Mouse (Mus musculus) regulatory T cell (primary cell): ENCODE results near the gene Gramd1b.

Source experiments
- in situ Hi-C: fragments of 300-600 bp; cut with MboI, MseI; formaldehyde crosslinking; loops from one replicate; pipeline ENCODE4 v1.15.1; 2025; ENCODE audit warnings: high pct_unique_total_duplicates

The Gramd1b gene

DNA sequence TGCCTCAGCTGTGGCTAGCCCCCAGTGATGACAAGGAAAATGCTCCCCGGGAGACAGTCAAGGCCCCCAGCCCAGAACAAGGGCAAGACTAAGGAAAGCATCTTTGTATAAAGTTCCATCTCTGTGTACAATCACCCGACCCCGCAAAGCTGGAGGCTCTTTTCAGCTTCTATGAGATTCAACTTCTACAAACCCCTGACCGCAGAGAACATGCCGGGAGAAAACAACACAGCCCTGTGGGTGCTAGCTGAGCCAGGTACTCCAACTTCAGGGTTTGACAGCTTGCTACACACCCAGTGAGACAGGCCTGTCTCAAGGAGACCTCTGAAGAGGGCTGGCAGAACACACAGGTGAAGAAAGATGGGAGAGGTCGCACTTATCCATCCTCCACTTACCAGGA, 155.7 kb downstream of the Gramd1b start:
- in situ Hi-C loops, result no loop called here

DNA sequence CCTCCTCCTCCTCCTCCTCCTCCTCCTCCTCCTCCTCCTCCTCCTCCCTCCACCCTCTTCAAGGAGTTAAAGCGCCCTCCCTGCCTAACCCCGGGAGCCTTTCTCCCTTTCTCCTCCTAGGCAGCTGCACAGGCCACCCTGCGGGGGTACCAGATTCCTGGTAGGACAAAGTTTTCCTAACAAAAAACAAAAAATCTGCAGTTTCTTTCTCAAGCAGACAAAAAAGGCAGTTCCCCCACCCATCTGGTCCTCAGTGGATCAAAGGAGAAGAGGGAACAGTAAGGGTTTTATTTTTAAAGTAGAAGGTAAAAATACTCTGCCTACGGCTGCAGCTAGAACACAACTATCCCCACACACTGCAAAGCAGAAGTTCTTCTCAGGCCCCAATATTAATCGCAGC, 156.2 kb downstream of the Gramd1b start:
- in situ Hi-C loops, result no loop called here

DNA sequence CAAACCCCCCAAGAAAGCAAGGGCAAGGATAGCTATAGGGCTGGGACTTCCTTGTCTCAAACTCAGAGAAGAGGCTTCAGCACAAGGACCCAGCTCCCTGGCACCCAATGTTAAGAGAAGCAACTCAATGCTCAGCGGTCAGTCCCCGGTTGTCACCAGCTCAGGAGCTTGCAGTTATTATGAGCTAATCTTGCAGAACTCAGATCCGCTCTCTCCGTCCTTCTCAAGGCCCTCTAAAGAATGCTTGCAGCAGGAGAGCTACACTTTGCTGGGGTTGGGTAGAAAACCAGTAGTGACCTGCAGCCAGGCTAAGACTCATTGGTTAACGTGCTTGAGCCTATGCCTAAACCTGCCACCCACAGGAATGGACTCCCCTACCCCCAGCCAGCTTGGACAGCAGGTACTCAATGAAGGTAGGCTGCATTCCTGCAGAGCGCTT, 156.6 kb downstream of the Gramd1b start:
- in situ Hi-C loops, result no loop called here

DNA sequence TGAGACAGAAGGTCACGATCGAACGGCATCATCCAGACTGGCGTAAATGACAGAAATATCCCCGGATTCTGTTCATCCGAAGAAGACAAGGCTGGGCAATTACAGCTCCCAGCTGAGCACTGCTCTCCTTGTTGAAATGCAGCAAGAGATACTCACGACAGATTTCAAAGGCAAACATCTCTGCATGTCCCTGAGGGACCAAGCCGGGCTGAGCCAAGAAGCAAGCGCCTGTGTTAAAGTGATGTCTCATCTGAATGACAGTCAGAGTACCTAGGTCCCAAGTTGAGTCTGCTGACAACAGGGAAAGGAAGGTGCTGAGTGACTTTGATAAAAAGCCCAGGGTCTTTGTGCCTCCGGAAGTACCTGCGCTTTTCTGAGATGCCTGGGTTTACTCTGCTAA, 157.1 kb downstream of the Gramd1b start:
- in situ Hi-C loops, result no loop called here

DNA sequence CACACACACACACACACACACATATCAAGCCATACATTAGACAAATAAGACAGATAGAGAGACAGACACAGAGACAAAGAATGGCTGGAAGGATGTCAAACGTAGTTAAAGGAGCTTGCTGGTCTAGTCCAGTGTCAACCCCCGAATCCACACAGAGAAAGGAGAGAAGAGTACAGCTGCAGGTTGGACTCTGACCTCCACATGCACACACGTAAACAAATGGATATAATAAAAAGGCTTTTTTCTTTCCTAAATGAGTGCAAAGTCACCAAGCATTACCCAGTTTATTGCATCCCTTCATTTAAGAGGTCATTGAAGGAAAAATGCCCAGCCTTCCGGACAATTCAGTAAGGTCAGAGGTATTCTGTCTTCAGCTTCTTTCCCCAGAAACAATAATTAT, 161.0 kb downstream of the Gramd1b start:
- in situ Hi-C loops, result no loop called here

- in situ Hi-C loops, result no loop called here
Measured at GRCm38 (mm10) chr9:40366795-40367194, 164.4 kb downstream of the Gramd1b start.

GRCm38 (mm10) chr9:40364312-40364711, 166.9 kb downstream of the Gramd1b start:
- in situ Hi-C loops, result no loop called here

- in situ Hi-C loops, result no loop called here
Measured at GRCm38 (mm10) chr9:40361970-40362369, 169.2 kb downstream of the Gramd1b start.

- in situ Hi-C loops, result no loop called here
Measured at GRCm38 (mm10) chr9:40358408-40358896, 172.7 kb downstream of the Gramd1b start.

DNA sequence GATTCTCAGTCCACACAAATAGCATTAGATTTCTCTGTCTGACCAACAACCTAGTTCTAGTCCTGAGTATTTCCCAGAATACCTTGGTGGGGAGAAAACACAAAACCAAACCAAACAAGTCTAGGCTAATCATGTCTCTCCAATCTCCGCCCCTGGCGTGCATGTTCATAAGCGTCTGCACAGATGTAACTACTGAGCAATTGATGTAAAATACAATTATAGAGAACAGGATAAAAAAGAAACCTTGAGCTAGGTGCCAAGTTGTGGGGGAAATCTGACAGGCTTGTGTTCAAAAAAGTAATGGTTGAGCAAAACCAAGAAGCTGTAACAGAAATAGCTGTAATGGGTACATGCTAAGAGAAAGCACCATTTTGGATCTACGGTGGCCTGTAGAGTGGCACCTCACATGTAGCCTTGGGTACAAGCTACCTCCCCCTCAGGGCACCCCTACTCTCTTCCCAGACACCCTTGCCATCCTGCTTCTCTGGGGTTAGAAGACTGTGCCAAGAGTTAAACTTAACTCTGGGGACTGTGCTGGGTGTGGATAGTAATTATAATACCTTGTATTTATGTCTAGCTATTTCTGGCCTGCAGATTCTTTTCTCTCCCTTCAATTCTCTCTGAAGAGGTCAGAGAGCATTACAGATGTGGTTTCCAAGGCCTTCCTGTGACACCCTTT, 174.3 kb downstream of the Gramd1b start:
- in situ Hi-C loops, result no loop called here

DNA sequence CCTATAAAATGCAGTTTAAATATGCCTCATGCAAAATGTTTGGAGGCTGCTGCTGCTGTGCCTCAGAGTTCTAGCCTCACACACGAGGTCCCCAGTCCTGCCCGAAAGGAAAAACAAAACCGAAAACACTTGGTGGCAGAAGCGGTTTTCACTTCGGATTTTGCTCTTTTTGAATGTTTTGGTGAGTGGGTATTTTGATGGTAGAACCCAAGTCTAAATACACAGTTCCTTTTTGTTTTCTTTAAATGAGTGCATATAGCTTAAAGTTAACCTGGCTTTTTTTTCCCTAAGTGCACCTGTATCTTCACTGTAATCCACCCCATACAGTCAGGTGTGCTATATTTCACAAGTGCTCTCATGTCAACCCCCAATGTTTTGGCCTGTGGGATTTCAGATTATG, 174.8 kb downstream of the Gramd1b start:
- in situ Hi-C loops, result no loop called here

DNA sequence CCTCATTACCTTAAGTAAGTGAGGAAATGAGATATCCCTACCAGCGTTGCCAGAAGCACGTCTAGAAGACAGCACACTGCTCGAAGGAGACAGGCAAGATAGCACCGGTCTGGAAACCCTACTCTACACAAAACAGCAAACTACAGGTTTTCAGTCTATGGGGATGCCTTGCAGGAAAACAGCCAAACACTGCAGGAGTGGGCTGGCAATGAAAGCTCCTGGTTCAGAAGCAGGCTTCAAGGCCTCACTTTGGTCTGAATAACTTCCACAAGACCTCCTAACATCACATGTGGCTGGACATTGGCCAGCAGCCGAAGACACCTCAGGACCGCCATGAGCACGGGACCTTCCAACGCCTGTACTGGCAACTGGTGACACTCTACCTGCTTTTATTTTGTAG, 175.8 kb downstream of the Gramd1b start:
- in situ Hi-C loops, result no loop called here

- in situ Hi-C loops, result no loop called here
Measured at GRCm38 (mm10) chr9:40353596-40353995, 177.6 kb downstream of the Gramd1b start.

- in situ Hi-C loops, result no loop called here
Measured at GRCm38 (mm10) chr9:40350640-40351039, 180.5 kb downstream of the Gramd1b start.

DNA sequence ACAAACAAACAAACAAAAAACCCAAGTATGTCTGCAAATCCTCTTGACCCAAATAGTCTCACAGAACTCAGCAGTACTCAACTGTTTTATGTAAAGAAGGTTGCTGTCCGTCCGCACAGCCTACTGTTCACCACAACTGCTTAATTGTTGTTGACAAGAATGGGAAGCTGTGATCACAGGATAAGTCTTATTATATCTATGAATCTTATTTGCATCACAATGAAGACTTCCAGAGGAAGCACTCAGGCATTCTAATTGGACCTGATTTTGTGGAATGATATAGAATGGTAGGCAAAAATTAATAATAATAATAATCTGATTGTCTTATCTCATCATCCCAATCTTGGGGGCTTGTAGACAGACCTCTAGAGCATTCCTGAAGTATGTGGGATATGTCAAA, 181.1 kb downstream of the Gramd1b start:
- in situ Hi-C loops, result no loop called here

DNA sequence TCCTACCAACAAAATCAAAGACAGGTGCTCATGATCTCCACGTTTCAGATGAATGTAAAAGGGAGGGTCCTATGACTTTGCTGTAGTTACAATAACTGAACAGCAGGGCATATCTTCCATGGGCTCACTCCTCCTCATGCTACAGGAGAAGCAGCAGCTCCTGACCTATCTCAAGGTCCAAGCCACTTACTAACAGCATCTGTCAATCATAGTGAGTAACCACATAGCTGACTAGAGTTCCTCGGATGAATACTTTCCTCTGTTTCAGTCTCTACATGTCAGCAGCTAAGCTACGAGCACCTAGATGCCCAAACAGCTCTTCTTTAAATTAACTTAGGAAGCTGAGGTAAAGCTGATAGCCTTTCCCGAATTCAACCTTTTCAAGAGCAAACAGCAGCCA, 181.6 kb downstream of the Gramd1b start:
- in situ Hi-C loops, result no loop called here

GRCm38 (mm10) chr9:40348714-40349233, 182.4 kb downstream of the Gramd1b start:
- in situ Hi-C loops, result no loop called here

DNA sequence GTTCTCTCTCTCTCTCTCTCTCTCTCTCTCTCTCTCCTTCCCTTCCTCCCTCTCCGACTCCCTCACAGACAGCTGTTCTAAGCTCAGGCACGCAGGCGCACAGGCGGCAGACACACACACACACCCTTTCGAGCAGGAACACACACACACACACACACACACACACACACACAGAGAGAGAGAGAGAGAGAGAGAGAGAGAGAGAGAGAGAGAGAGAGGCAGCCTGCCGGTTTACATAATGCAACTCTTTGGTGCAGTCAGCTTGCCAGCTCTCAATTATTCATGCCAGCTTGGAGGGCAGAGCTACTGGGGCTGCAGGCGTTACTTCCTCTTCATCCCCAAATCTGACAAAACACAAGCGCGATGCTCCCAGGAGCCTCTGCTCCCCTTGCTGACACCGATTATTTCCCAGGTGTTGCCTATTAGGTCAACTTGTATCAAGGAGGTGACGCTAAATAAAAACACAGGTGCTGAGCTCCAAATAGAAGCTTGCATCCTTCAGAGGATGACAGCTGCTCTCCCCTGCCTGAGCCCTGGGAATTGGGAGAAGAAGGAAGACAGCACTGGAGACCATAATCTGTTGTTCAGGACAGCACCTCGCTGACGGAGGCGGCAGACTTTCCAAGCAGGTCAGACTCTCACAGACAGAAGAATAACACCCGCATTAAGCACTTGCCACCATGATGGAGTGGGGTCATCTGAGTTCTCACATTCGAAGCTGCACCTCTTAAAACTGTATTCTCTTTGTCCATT, 184.8 kb downstream of the Gramd1b start:
- in situ Hi-C loops, result no loop called here

GRCm38 (mm10) chr9:40345493-40346231, 185.5 kb downstream of the Gramd1b start:
- in situ Hi-C loops, result no loop called here

- in situ Hi-C loops, result no loop called here
Measured at GRCm38 (mm10) chr9:40344801-40345492, 186.2 kb downstream of the Gramd1b start.

DNA sequence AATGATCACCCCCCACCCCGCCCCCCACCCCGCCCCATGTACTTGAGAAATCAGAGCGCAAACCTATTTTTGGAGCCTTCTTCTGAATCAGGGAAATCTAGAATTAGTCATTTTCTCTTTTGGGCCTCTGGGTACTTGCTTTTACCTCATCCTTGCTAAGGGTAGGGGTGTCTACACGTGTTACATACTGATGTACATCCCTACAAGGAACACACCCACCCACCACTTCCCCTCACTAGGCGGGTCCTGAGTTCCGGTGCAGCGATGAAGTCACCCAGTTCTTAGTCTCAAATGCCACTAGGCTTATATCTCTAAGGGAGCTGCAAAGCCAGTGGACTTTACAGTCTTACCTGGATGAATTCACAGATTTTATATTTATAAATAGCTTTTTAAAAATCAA, 187.4 kb downstream of the Gramd1b start:
- in situ Hi-C loops, result no loop called here
